Mouse (Mus musculus) retina, embryonic 14.5 days (tissue): ENCODE results near the gene Pnmal1.
"Not testable (repeated sequence)": the region's sequence is repeated elsewhere in the genome, so short reads cannot be mapped to it uniquely, and the experiment has no call there.

Source experiments
- DNase-seq: peaks from one replicate; pipeline ENCODE4 v3.0.0-alpha.2; 2015; ENCODE audit warnings: low spot score

The Pnmal1 gene

DNA sequence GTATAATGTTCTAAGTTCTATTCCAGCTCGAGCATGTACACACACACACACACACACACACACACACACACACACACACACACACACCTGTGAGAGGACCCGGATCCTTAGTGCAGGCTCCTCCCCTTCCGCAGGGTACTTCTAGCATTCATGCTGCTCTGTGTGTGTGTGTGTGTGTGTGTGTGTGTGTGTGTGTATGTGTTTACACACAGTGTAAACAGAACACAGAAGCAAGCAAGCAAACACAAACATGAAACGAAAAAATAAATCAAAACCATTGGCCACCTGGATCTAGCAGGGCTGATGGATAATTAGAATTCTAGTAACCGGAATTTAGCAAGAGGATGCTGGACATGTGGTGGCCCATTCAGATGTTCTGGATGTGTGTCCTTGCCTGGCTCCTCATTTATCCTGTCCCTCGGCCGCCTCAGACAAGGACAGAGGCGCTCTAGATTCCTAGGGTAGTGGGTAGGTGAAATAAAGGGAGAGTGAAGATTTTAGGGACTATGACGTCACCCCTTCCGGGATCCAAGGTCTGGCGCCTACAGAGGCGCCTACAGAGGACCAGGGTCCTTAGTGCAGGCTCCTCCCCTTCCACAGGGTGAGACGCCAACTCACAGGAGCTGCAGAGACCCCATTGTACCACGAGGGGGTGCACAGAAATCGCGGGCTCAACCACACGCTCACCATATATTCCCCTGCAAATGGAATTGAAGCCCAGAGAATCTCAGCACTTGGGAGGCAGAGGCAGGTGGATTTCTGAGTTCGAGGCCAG is 8.4 kb upstream of the Pnmal1 start:
- peak; percentile 92 for DNase-seq

DNA sequence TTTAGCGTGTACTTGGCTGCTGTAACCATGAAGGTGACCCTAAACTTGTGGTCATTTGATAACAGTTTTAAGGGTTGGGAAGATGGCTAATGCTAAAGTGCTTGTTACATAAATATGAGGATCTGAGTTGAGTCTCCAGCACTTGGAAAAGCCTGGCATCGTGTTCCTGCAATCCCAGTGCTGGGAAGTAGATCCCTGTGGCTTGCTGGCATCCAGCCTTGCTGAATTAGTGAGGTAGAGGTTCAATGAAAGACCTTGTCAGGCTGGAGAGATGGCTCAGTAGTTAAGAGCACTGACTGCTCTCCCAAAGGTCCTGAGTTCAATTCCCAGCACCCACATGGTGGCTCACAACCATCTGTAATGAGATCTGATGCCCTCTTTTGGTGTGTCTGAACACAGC is 5.7 kb upstream of the Pnmal1 start:
- DNase-seq: not testable (repeated sequence)

DNA sequence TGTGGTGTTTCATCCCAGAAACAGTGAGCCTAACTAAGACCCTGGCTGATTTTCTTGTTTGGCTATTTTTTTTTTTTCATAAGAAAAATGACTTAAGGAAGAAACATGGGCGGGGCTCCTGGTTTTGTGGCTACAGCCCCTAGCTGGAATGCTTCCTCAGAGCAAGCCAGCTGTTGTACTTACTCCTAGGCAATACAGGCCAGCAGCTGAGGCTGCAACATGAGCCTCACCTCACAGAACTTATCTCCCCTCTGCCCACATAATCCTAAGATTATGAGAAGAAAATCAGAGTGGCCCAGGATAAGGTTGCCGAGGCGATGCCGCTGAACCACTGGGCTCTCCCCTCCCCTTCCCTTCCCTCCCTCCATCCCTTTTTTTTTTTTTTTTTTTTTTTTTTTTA is 3.8 kb upstream of the Pnmal1 start:
- DNase-seq: no peak

DNA sequence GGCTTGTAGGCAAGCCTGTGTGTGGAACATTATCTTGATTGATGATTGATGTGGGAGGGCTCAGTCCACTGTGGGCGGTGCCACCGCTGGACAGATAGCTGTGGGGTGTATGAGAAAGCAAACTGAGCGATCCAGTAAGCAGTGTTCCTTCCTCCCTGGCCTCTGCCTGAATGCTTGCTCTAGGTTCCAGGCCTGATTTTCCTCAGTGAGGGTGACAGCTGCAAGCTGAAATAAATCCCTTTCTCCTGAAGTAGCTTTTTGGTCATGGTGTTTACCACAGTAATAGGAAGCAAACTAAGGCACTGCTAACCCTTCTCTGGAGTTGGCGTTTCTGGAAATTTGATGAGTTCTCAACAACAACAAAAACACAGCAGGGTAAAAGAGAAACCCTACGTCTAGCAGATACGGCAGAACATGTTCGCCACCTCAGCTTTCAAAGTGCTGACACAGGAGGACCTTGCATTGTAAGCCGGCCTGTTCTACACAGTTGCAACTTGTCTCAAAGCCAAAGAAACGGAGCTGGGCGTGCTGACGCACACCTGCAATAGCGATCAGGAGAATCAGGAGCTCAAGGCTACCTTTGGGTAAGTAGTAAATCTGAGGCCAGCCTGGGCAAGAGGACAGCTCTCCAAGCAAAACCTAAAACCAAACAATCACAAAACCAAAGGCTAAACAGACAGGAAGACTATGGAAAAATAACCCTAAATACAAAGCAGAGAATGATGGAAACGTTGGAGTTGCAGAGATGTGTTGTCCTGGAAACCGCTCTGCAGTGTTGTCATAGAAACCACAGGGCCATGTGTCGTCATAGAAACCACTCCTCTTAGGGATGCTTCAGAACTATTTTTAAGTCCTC is 2.8 kb upstream of the Pnmal1 start:
- DNase-seq: no peak

DNA sequence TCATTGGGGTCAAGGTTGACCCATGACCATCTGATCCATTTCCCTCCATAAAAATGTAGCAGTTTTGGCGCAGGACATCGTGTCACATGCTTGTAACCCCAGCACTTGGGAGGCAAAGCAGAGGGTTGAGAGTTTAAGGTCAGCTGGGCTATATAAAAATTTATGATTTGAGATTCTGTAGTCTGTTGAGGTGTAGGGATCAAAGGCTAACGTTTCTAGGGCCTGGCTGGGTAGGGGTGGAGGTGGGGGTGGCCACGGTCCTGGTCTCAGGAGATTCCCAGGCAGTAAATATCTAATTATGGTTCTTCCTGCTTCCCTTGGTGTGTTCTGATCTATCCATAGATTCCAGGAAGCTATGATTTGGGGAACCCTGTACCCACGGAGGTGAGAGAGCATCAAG is 2.2 kb downstream of the Pnmal1 start:
- no peak for DNase-seq

DNA sequence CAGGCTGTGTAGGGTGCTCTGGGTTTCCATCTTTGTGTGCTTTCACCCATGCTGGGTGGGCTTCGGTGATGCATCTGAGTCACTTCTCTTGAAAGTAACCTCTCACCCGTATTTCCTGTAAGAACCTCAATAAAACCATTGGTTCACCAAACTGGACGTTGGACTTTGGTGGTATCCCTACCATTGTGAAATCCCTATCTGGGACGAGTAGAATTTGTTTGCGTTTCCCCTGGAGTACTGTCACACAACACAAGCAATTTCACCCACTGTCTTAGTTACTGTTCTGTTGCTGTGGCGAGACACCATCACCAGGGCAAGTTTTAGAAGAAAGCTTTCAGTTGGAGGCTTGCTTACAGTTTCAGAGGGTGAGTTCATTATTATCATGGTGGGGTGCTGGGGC is 8.9 kb downstream of the Pnmal1 start:
- no peak for DNase-seq

DNA sequence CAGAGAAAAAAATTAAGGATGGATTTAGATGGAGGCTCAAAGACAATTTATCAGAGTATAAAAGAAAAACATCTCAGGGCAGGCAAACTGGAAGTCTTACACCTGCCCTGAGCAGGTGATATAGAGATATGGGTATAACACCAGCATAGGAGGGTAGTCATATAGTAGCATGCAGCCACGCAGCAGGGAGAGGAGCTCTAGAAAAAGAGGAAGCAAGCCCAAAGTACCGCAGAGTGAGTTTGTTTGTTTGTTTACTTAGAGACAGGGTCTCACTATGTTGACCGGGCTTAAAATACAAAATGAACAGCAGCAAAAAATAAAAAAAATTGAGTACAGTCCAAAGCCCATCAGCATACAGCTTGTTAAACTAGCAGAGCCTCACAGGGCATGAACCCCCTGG is 11.7 kb downstream of the Pnmal1 start:
- no peak for DNase-seq

DNA sequence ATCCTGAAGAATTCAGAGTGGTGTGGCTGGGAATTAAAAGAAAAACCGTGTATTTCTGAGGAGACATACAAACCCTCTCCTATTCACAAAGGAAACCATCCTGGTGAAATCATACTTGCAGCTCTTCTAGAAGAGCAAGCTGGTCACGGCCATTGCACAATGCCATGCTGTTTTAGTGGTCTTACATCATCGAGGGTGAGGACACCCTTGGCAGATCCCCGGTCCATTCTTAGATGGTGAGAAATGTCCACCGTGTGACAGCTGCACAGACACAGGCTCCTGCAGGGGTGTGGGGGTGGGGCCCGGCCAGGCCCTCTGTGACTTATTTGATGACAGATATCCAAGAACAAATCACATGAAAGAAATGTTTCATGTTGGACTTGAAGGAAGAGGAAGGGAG is 14.5 kb downstream of the Pnmal1 start:
- DNase-seq: no peak

DNA sequence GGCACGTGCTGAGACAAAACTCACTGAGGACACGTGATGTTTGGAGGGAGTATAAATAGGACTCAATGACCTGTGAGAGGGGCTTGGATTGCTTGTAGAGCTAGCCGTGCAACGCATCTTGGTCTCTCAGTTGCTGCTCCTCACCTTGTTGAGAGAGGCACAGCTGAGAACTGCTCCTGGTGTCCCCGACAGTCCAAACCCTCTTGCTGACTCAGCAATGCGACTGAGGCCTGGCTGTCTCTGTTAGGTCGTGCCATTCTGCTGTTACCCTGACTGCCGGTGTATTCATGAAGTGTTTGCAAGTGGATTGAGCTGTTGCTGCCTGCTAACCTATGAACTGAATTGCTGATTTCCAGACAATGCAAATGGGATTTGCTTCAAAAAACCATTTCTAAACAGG is 16.8 kb downstream of the Pnmal1 start:
- DNase-seq: no peak

DNA sequence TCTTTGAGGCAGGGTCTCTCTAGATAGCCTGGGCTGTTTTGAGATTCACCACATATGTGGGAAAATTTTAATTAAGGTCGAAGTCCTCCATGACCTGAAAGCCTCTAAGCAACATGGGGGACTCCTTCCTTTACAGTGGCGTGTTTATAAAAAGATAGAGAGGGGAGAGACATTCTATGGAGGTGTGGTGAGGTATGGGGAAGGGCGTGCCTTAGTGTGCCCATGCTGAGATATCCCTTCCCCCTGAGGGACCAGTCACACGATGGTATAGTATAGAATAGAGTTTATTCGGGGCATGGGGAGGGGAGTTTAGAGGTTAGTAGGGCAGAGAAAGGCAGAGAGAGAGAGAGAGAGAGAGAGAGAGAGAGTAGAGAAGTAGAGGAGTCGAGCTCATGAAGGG is 18.7 kb downstream of the Pnmal1 start:
- DNase-seq: no peak

DNA sequence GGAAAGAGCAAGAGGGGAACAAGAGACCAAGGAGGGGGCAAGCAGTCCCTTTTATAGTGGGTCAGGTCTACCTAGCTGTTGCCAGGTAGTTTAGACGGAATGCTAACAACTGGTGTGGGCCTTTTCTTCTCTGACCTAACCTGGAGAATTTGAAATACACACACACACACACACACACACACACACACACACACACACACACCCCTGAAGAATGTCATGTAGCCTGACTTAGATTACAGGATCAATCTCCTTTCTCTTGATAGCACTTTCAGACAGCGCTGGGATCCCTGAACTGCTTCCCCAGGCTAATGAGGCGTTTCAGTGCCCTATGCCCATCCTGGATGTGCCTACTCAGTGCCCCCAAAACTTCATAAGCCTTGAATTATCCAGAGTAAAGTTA is 19.1 kb downstream of the Pnmal1 start:
- no peak for DNase-seq

DNA sequence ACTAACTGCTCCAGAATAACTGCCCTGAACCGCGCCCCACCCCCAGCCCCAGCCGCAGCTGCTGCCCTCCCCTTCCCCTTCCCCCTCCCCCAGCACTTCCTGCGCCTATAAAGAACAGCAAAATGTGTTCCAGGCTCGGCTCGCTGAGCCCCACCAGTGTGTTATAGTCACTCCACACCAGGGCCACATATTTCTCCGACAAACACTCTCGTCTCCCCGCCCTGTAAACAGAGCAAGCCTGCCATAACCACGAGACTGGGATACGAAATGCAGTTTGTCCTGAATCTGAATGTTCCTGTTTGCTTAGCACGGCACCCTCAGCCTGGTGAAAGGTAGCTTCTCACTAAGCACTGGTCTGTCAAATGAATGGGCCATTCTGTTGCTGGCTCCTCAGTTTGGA is 20.9 kb downstream of the Pnmal1 start:
- DNase-seq: no peak

DNA sequence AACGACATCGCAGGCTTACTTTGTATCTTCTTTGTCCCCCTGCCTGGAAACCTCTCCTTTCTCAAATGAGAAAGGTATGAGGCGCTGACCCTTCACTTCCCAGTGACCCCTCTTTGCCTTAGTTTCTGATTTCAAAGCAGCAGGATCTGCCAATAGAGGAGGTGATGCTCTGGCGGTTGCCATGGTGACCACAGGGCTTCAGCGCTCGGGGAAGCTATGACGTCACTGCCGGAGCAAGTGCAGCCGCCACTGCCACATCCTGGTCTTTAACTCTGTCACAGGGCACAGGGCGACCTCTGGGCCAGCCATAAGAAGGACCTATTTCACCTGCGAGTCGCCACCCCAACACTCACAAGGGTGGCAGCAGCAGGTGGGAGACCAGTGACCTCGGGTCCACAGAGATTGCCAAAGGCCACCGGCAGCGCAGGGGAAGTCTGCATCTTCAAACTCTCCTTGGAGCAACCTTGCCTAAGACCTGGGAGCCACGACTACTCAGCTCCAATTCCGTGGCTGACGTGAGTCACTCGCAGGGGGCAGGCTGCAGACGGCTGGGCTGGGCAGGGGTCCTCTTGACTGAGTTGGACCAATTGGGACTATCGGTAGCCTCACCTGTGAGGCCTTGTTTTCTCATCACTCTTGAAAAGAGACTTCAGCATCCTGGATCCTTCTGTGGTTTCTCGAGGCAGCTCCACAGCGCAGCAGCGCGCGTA is 23.5 kb downstream of the Pnmal1 start, which contains the start of gene Gm42372:
Gene Gm42372 (plus strand): TSS at position 228 of the 710 bp plus-strand sequence.
- DNase-seq: peak; percentile 91

DNA sequence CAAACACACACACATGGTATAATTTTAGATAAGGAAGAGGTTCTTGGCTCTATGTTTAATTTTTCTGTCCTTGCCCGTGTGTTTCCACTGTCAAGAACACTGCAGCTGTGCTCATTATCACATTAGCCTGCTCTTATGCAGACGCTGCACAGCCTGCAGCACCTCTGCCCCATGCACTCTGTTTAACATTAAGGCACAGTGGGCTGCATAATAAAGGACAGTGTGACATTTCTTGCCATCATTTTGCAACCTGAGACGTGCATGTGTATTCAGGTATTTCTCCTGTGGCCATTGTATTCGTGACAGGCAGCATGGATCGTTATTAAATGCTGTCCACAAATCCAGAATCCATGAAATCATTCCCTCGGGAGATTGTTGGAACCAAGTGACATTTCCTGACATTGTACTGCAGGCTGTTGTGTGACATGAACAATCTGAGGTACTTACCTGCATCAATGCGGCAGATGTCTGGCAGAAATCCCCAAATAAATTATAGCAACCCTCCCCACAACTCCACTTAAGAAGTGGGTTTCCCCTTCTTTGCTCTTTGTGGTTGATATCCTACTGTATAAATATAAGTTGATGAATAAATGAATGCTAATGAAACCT is 28.2 kb downstream of the Pnmal1 start:
- no peak for DNase-seq

DNA sequence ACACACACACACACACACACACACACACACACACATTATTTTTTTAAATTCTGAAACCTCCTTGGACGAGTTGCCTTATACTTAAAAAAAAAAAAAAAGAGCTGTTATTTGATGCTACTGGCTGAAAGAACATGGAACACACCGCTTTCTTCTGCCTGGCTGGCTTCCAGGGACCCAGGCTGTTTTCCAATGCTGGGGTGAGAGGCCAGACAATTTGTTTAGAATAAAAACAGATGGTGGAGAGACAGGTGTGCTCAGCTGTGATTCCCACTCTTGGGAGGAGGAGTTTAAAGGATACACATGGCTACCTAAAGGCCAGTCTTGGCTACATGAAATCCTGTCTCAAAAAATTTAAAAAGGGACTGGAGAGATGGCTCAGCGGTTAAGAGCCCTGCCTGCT is 28.9 kb downstream of the Pnmal1 start:
- no peak for DNase-seq

DNA sequence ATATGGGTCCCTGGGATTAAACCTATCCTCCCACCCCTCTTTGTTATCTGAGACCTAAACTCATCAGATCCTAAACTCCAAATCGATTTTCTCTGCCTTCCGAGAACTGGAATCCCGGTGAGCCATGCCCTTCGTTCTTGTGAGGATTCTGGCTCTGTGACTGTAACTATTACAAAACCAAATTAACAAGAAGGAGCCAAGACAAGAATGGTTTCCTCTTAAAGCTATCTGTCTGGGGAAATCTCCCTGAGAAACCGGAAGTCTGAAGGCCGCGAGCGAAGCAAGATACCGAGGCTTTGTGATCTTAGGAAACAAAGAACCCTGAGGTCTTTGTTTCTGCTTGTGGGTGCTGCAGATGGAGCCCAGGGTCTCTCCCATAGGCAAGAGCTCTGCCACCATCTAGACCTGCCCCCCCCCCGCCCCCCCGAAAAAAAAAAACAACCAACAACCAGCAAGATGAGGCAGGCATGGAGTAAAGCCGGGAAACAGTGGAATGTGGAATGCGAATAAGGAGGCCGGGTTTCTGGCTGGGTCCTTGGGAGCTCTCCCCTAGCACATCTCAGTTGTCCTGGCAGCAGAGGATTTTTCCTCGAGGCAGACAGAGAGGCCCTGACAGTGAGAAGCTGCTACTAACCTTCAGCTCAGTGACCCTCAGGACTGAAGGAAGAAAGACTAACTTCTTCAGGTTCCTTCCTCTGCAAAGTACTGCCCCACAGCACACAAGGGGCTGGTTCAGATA is 30.7 kb downstream of the Pnmal1 start:
- no peak for DNase-seq

DNA sequence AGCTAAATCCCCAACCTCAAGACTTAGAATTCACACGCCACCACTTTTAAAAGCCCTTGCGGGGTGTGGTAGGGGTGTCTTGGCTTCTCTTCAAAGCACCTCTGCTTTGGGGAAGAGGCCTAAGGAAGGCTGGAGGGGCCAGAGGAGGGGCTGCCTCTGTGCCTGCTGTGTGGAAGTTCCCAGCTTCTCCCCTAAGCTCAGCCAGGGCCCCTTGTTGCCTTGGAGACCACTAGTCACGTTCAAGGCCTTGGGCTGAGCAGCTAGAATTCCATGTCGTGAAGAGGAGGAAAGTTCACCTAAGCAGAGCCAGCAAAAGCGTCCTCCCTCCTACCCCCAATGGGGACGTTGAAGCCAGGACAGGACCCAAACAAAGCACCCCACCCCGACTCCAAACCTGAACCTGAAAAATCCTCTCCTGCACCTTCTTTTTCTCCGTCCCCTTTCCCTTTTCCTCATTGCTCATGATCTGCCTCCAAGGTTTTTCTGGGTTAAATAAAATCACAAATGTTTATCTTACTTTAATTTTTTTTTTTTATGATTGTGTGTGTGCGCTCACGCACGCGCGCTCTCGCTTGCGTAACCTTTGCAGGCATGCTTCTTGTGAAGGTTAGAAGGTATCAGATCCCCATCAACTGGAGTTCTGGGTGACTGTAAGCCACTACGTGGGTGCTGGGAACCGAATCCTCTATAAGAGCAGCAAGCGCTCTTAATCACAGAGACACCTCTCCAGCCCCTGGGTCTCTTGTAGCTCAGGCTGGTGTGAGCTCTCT is 32.4 kb downstream of the Pnmal1 start:
- DNase-seq: peak; percentile 84

DNA sequence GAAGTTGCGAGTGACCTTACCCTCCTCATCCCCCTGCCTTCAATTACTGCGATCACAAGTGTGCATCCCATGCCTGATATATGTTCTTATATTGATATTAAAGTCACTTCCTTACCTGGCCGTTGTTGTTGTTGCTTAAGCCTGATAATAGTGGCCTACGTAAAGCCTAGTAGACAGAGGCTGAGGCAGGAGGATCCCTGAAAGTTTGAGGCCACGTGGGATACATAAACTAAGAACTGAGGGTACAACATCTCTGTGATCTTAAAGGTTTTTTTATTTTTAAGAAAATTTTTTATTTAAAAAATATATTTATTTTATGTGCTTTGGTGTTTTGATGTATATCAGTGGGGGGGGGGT is 33.0 kb downstream of the Pnmal1 start, which contains the start of gene Ccdc8:
Gene Ccdc8 (plus strand): TSS at position 258 of the 357 bp plus-strand sequence.
- DNase-seq: no peak

DNA sequence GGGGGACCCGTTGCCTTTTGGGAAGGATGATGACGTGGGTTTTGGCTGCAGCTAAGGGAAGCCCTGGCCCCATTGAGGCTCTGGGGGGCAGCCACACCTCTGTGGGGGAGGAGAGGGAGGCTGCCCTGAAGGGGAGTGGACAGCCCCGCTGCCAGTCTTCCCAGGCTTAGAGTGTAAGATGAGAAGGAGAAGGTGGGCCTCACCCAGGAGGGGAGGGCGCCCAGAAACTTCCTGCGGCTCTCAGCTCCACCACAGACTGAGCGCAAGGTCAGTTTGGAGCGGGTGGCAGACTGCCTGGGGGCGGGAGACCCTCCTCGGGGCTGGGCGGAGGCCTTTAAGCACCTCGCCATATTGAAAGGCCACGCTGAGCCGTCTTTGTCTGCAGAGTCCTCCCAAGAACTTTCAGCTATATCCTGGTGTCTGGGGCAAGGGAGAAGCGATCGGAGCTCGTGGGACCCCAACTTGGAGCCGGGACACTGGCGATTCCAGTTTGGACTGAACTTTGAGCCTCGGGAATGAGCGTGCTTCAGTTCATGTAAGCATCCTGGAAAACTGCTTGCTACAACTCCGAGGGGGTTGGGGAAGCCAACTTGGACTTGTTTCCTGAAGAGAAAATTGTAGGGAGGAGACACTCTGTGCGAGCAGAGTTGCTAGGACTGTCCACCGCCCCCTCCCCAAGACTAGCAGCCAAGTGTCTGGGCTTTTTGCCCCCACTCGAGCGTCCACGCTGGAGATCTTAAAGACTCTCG is 34.3 kb downstream of the Pnmal1 start:
- peak; percentile 85 for DNase-seq

DNA sequence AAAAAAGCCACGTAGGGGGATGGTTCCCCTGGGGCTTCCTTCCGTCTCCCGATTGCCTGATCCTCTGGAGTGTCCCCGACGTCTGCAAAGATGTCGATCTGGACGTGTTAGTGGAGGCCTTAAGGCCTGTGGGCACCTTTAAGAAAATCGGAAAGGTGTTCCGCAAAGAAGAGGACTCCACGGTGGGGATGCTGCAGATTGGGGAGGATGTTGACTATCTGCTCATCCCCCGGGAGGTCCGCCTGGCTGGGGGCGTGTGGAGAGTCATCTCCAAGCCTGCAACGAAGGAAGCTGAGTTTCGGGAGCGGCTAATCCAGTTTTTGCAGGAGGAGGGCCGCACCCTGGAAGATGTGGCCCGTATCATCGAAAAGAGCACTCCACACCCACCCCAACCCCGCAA is 34.9 kb downstream of the Pnmal1 start:
- no peak for DNase-seq
